Mouse (Mus musculus) heart, postnatal 4 days (tissue): ENCODE measurements around the gene Myo1c. TPM values are rescaled to one million over a fixed set of nuclear protein-coding genes. Genes with fewer than 3 reads are reported as not detected.
"Not testable (repeated sequence)": the region's sequence is repeated elsewhere in the genome, so short reads cannot be mapped to it uniquely, and the experiment has no call there.

ENCODE experiments used
- DNase-seq: peaks from one replicate; pipeline ENCODE4 v3.0.0; 2021
- total RNA-seq, 2 experiments: library from RNA; stranded (reverse); gene quantifications; 2 replicates each; pipeline ENCODE4 v1.2.3; 2021

Myo1c gene
- total RNA-seq, 2 experiments from 2014 or later = 158 to 160 TPM

- DNase-seq = no peak
These were observed 19.0 kb downstream of the Myo1c start for GRCm38 (mm10) chr11:75669176-75669852.

GRCm38 (mm10) chr11:75669853-75670200 is 19.5 kb downstream of the Myo1c start:
- peak; percentile 4 for DNase-seq

- no peak for DNase-seq
These were observed 21.3 kb downstream of the Myo1c start for GRCm38 (mm10) chr11:75671426-75672180.

GRCm38 (mm10) chr11:75673411-75673810 is 23.1 kb downstream of the Myo1c start:
- DNase-seq = peak; percentile 6

GRCm38 (mm10) chr11:75674875-75675274 is 24.6 kb downstream of the Myo1c start:
- no peak for DNase-seq

- peak; percentile 7 for DNase-seq
These were observed 27.8 kb downstream of the Myo1c start for GRCm38 (mm10) chr11:75677881-75678746.

- peak; percentile 99 for DNase-seq
These were observed 28.6 kb downstream of the Myo1c start, which contains the start of gene Crk for GRCm38 (mm10) chr11:75678747-75679438. Gene Crk (plus strand): TSS chr11:75679259.

GRCm38 (mm10) chr11:75679439-75680171 is 29.3 kb downstream of the Myo1c start:
- DNase-seq = peak; percentile 75

GRCm38 (mm10) chr11:75684462-75684861 is 34.2 kb downstream of the Myo1c start:
- no peak for DNase-seq

GRCm38 (mm10) chr11:75684956-75685355 is 34.7 kb downstream of the Myo1c start:
- no peak for DNase-seq

GRCm38 (mm10) chr11:75687343-75687993 is 37.2 kb downstream of the Myo1c start:
- no peak for DNase-seq

GRCm38 (mm10) chr11:75688132-75688531 is 37.8 kb downstream of the Myo1c start:
- DNase-seq = no peak

- DNase-seq = no peak
These were observed 39.7 kb downstream of the Myo1c start for GRCm38 (mm10) chr11:75689977-75690376.

GRCm38 (mm10) chr11:75691047-75691446 is 40.7 kb downstream of the Myo1c start:
- no peak for DNase-seq

- DNase-seq = no peak
These were observed 43.3 kb downstream of the Myo1c start for GRCm38 (mm10) chr11:75693570-75693969.

- not testable (repeated sequence) for DNase-seq
These were observed 47.2 kb downstream of the Myo1c start for GRCm38 (mm10) chr11:75697464-75697863.

- no peak for DNase-seq
These were observed 50.3 kb downstream of the Myo1c start for GRCm38 (mm10) chr11:75700557-75700956.

GRCm38 (mm10) chr11:75702761-75703160 is 52.5 kb downstream of the Myo1c start:
- DNase-seq = no peak

GRCm38 (mm10) chr11:75703748-75704147 is 53.4 kb downstream of the Myo1c start:
- no peak for DNase-seq

- no peak for DNase-seq
These were observed 63.6 kb downstream of the Myo1c start for GRCm38 (mm10) chr11:75713949-75714348.

GRCm38 (mm10) chr11:75715556-75715955 is 65.3 kb downstream of the Myo1c start:
- no peak for DNase-seq
